Mouse (Mus musculus) heart, postnatal 0 days (tissue): ENCODE measurements around the gene Ly86. TPM values are rescaled to one million over a fixed set of nuclear protein-coding genes. Genes with fewer than 3 reads are reported as not detected.
A peak's percentile ranks its signal among the peaks of the same experiment; 100 is the strongest.

Experiments
- ATAC-seq: fragments of 200-750 bp; cut with Nextera tagmentation; 2 replicates; pipeline ENCODE4 v1.8.0; 2017; ENCODE audit warnings: low read depth, moderate number of reproducible peaks, moderate library complexity; ENCODE audit not compliant: insufficient read depth
- DNase-seq: peaks from one replicate; pipeline ENCODE4 v3.0.0-alpha.2; 2016; ENCODE audit warnings: low spot score
- H3K27ac ChIP-seq: fragments of 300-500 bp; sonication (generic); 2 replicates; pipeline ENCODE4 v1.5.1; 2014; ENCODE audit warnings: low read depth, mild to moderate bottlenecking
- H3K27me3 ChIP-seq: fragments of 300-500 bp; sonication (generic); 2 replicates; pipeline ENCODE4 v1.6.1; 2014; ENCODE audit warnings: low read length, mixed read lengths; ENCODE audit not compliant: control insufficient read depth, insufficient read depth
- H3K36me3 ChIP-seq: fragments of 300-500 bp; sonication (generic); replicated peaks from 2 replicates; pipeline ENCODE4 v1.6.1; 2014; ENCODE audit warnings: low read length, mixed read lengths; ENCODE audit not compliant: control insufficient read depth, insufficient read depth
- H3K4me1 ChIP-seq: fragments of 300-500 bp; sonication (generic); 2 replicates; pipeline ENCODE4 v1.6.1; 2014; ENCODE audit warnings: antibody characterized with exemption; ENCODE audit not compliant: control insufficient read depth, insufficient read depth
- H3K4me2 ChIP-seq: fragments of 300-500 bp; sonication (generic); 2 replicates; pipeline ENCODE4 v1.6.1; 2014; ENCODE audit warnings: low read depth, mild to moderate bottlenecking, low read length, moderate library complexity
- H3K4me3 ChIP-seq: fragments of 300-500 bp; sonication (generic); 2 replicates; pipeline ENCODE4 v1.5.1; 2014; ENCODE audit warnings: low read depth, low read length
- H3K9ac ChIP-seq: fragments of 300-500 bp; sonication (generic); replicated peaks from 2 replicates; pipeline ENCODE4 v1.6.1; 2014; ENCODE audit warnings: low read depth, low read length, mixed read lengths
- H3K9me3 ChIP-seq: fragments of 300-500 bp; sonication (generic); replicated peaks from 2 replicates; pipeline ENCODE4 v1.6.1; 2016; ENCODE audit warnings: low read length; ENCODE audit not compliant: control insufficient read depth
- CTCF ChIP-seq: IDR thresholded peaks from 2 replicates; pipeline ENCODE4 v1.5.1; 2016; ENCODE audit warnings: antibody characterized with exemption, control low read depth, low read depth
- EP300 ChIP-seq: IDR thresholded peaks from 2 replicates; pipeline ENCODE4 v1.6.1; 2016; ENCODE audit warnings: antibody characterized with exemption, low read depth
- WGBS: fragments of 180-500 bp; shearing (Covaris S2); extraction: QIAGEN DNeasy Blood & Tissue Kit; methylation state at CpG from one replicate; pipeline ENCODE4 v1.1.7; 2014; 5-methylcytosine and 5-hydroxymethylcytosine counted together
- polyA plus RNA-seq: library from polyadenylated mRNA; unstranded; fragments of >200 nt; fragmentation: Nextera tagmentation; extraction: Ambion mirVana; gene quantifications from 2 replicates; pipeline ENCODE4 v1.2.1, GENCODE M21; 2015
- total RNA-seq: library from RNA; depleted of rRNA; stranded (reverse); fragments of >200 nt; gene quantifications from 2 replicates; pipeline ENCODE4 v1.2.3, GENCODE M21; 2014; ENCODE audit warnings: low replicate concordance

Ly86 gene
- total and polyA plus RNA-seq, 2 experiments from 2014 or later = 4.5 TPM; not detected in 1

DNA sequence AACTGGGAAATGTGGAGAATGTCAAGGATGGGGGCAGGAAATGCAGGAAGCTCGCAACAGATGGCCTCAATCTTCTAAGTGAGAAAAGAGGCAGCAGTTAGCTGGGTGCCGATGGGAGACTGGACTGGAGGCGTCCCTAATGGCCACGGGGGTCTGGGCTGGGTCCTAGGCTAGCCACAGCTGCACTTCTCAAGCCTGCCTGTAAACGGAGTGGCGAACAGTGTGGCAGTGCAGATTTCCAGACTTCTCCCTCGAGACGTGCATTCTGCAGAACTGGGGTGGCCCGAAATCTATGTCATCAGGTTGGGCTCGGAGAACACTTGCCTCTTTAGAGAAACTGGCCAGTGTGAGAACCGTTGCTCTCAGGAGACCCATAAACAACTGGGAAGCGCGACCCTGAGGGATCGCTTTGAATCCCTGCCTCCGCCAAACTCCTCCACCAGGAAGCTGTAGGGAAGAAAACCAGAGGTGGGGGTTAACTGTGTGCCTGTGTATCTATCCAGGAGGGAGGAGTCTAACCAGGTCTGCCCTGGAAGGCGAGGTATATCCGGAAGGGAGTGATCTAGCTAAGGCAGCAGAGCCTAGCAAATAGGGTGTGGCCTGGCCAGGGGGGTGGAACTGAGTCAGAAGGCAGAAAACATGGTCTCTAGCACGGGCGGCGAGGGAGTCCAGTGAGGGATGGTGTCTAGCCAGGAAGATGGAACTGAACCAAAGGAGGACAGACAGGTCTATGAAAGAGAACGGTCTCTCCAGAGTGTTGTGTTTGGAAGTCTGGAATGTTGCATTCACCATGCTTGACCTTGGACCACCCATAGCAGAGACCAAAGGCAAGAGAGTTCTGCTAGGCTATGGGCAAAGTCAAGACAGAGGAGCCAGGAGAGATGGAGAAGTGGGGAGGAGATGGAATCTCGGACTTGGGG, 107.3 kb downstream of the Ly86 start:
- TF ChIP-seq CTCF (0 out of 2 replicates have a peak, but pooled peaks have one; percentile 19), EP300 (no peak)
- no peaks in the 10 kb centered on the region for H3K27me3 ChIP-seq
- WGBS = 8% methylated on average over 22 of the region's 22 CpGs
- no peaks in the 10 kb centered on the region for H3K9me3 ChIP-seq
- peak; percentile 78 for DNase-seq
- H3K27ac ChIP-seq = peak overlapping the region; percentile 73
- peaks cover 38% of the 10 kb centered on the region for H3K4me1 ChIP-seq
- ATAC-seq = peak; percentile 66
- peak overlapping the region; percentile 32 for H3K4me3 ChIP-seq
- H3K9ac ChIP-seq = peak overlapping the region; percentile 16
- H3K4me2 ChIP-seq = peak overlapping the region; percentile 55
- no peaks in the 10 kb centered on the region for H3K36me3 ChIP-seq

- Histone ChIP-seq H3K27me3 (no peaks in the 10 kb centered on the region), H3K36me3 (no peaks in the 10 kb centered on the region), H3K4me3 (peak overlapping the region; percentile 32; the same call in 1 of the 2 replicates), H3K9ac (no peak overlapping the region), H3K4me1 (peaks cover 44% of the 10 kb centered on the region), H3K4me2 (peak overlapping the region; percentile 55), H3K27ac (peak overlapping the region; percentile 73), H3K9me3 (no peaks in the 10 kb centered on the region)
- WGBS = 4% methylated on average over 13 of the region's 13 CpGs
- ATAC-seq (peak; percentile 74), DNase-seq (peak; percentile 93)
- TF ChIP-seq EP300 (no peak), CTCF (peak; percentile 98)
Measured at GRCm38 (mm10) chr13:37453203-37453602, 108.2 kb downstream of the Ly86 start.

DNA sequence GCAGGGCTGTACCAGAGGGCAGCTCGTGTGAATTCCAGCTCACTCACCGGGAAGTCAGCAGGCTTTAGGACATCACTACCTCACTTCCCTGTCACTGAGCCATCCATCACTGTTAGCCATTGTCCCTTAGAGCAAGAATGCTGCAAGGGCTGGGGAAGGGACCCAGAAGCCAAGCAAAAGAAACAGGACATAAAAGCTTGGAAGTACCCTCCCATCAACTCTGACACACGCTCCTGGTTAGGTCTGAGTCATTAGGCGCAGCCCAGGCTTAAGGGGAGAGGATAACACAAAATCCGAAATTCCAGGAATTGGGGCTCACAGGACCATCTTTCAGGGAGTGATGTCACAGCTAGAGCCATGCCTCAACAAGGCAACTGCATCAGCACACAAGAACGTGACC, 109.3 kb downstream of the Ly86 start:
- H3K27ac ChIP-seq = peak overlapping the region; percentile 64; the same call in 1 of the 2 replicates
- no peak for TF ChIP-seq CTCF
- no peak for TF ChIP-seq EP300
- WGBS = 58% methylated on average over 6 of the region's 6 CpGs

DNA sequence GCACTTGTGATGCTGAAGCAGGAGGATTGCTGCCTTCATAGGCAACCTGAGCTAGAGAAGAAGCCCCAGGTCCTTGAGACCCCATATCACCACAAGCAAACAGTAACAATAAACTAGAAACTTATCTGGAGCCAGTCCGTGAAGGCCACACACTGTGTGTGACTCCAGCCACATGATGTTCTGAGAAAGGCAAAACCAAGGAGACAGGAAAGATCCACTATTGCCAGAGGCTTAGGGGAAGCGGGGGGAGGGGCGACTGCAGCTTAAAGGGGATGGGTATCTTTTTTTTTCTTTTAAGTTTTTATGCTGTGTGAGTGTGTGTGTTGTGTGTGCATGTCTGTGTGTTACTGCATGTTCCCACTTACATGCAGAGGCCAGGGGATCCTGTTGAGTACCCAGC, 110.6 kb downstream of the Ly86 start:
- H3K9ac ChIP-seq = no peak overlapping the region
- H3K9me3 ChIP-seq = no peaks in the 10 kb centered on the region
- WGBS = 74% methylated on average over 3 of the region's 3 CpGs
- H3K27ac ChIP-seq = no peak overlapping the region
- DNase-seq (no peak), ATAC-seq (no peak)
- no peaks in the 10 kb centered on the region for H3K27me3 ChIP-seq
- H3K36me3 ChIP-seq = no peaks in the 10 kb centered on the region
- TF ChIP-seq EP300 = no peak
- TF ChIP-seq CTCF = no peak
- no peak overlapping the region for H3K4me3 ChIP-seq
- H3K4me1 ChIP-seq = peaks cover 60% of the 10 kb centered on the region
- H3K4me2 ChIP-seq = no peak overlapping the region

More for the DNA sequence above, 109.3 kb downstream of the Ly86 start:
- H3K27me3 ChIP-seq = no peaks in the 10 kb centered on the region
- H3K4me2 ChIP-seq = no peak overlapping the region
- H3K36me3 ChIP-seq = no peaks in the 10 kb centered on the region
- no peak overlapping the region for H3K4me3 ChIP-seq
- no peak overlapping the region for H3K9ac ChIP-seq
- DNase-seq (no peak), ATAC-seq (no peak)
- H3K4me1 ChIP-seq = peaks cover 51% of the 10 kb centered on the region
- no peaks in the 10 kb centered on the region for H3K9me3 ChIP-seq

DNA sequence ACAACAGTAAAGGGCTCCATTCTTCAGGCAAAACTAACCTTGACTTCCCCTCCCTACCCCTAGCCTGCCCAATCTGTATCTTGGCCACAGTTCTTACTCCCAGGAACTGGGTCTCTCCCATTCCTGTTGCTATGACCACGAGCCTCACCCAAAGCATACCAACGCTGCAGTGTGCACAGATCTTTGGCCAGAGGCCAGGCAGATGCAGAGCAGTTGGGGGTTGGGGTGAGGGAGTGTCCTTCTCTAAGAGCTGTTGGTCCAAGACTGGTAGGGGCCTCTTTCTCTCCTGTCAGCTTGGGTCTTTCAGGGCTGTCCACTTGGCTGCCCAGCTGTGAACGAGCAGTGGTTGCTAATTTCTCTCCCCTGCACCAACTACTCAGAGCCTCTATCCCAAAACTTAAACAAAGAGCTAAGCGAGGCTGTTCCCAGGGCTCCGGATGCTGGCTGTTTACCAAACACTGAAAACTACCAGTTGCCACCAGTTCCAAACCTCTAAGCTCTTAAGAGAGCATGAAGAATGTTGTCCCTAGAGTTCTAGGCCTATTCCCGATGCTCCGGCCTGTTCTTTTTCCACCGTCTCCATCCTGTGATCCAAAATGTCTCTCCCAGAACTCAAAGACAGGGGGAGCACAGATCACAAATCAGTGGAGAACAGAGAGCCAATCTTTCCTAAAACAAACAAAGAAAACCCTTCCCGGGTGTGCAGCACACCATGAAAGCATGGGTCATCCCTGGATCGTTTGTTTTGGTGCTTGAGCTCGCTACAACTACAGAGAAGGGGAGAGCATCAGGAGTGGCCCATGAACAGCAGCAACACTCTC, 112.2 kb downstream of the Ly86 start:
- peaks cover 71% of the 10 kb centered on the region for H3K4me1 ChIP-seq
- H3K27ac ChIP-seq = peak overlapping the region; percentile 82
- peak; percentile 86 for DNase-seq
- no peaks in the 10 kb centered on the region for H3K27me3 ChIP-seq
- TF ChIP-seq EP300 (no peak), CTCF (peak; percentile 22; the same call in 1 of the 2 replicates)
- no peaks in the 10 kb centered on the region for H3K9me3 ChIP-seq
- peak; percentile 37 for ATAC-seq
- no peak overlapping the region for H3K4me2 ChIP-seq
- no peak overlapping the region for H3K9ac ChIP-seq
- no peak overlapping the region for H3K4me3 ChIP-seq
- H3K36me3 ChIP-seq = no peaks in the 10 kb centered on the region
- 33% methylated on average over 11 of the region's 11 CpGs for WGBS
